In the genomic region with DNA sequence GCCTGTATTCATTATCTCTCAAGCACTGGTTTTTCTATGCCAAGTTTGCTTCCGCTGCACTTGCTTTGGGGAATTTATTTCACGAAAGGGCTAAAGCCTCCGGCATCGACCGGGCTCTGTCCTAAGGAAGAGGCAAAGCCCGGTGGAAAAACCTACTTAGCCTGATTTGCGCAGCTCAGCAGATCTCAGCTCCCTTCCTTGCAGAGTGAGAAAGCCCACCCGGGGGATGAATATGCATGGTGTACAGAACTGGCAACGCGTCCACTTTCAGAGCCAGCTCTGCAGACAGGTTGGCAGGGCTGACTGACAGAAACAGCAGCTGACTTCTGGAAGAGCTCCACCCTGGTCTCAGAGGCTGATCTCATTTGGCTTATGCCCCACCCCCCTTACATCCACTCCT, we compare ENCODE assay signal across 13 mouse cellular contexts.
A peak's percentile ranks its signal among the peaks of the same experiment; 100 is the strongest.
DNase-seq lines count a peak whose midpoint lies in the region; ATAC-seq and TF ChIP-seq lines count a peak whose summit lies in the region.
"Had no signal": no experiment of that assay in that cellular context is flagged by ENCODE, and none has a peak within 500 bp of the region (broad histone marks: within the 10 kb centered on the region; RNA-seq: fewer than 3 reads in every experiment).

No protein-coding gene starts in this region.

- peak overlapping the region; percentile 7 for H3K4me2 ChIP-seq in forebrain, embryonic 13.5 days
- H3K4me2 ChIP-seq in midbrain, postnatal 0 days (ENCODE audit: low read depth, low read length, poor library complexity, severe bottlenecking), result peak overlapping the region; percentile 18; the same call in 1 of the 2 replicates
- H3K4me2 ChIP-seq: embryonic facial prominence, embryonic 13.5 days had no signal

- peak; percentile 95 for ATAC-seq in forebrain, embryonic 13.5 days
- peak; percentile 68 for ATAC-seq in midbrain, postnatal 0 days (ENCODE audit: low FRiP score)
- no peak for ATAC-seq in activated CD4-positive, CD25-positive, alpha-beta regulatory T cell, adult 4 months
- ATAC-seq: intestine, embryonic 16.5 days; Patski had no signal

- no peak for TF ChIP-seq CTCF in brain, embryonic 14.5 days (IDR thresholded peaks at IDR 0.05; ENCODE audit: borderline replicate concordance, extremely low read depth, insufficient read depth, insufficient read length)
- no peak for TF ChIP-seq CTCF in midbrain, postnatal 0 days (IDR thresholded peaks at IDR 0.05)

- no peak overlapping the region for H3K4me3 ChIP-seq in forebrain, embryonic 13.5 days
- no peak overlapping the region for H3K4me3 ChIP-seq in midbrain, postnatal 0 days (ENCODE audit: low read depth, low read length)
- H3K4me3 ChIP-seq: embryonic facial prominence, embryonic 13.5 days had no signal

- no peak for TF ChIP-seq POLR2A in brain, embryonic 14.5 days (IDR thresholded peaks at IDR 0.05; ENCODE audit: borderline replicate concordance, extremely low read depth, insufficient read depth, insufficient read length, poor library complexity, severe bottlenecking)

- H3K9ac ChIP-seq in forebrain, embryonic 13.5 days, result no peak overlapping the region
- no peak overlapping the region for H3K9ac ChIP-seq in midbrain, postnatal 0 days (replicated peaks; ENCODE audit: low read length, poor library complexity, severe bottlenecking)
- H3K9ac ChIP-seq: embryonic facial prominence, embryonic 13.5 days had no signal

- 26% methylated on average over 10 of the region's 10 CpGs for WGBS in forebrain, embryonic 13.5 days
- WGBS in midbrain, postnatal 0 days, result 23% methylated on average over 10 of the region's 10 CpGs

- no peaks in the 10 kb centered on the region for H3K9me3 ChIP-seq in forebrain, embryonic 13.5 days (replicated peaks)
- no peaks in the 10 kb centered on the region for H3K9me3 ChIP-seq in midbrain, postnatal 0 days (ENCODE audit: low read length)
- H3K9me3 ChIP-seq: embryonic facial prominence, embryonic 13.5 days had no signal

- intact Hi-C loops in left cerebral cortex, postnatal 4 days (cut with DNase I), result no loop called here

- no peaks in the 10 kb centered on the region for H3K27me3 ChIP-seq in forebrain, embryonic 13.5 days
- no peaks in the 10 kb centered on the region for H3K27me3 ChIP-seq in midbrain, postnatal 0 days (ENCODE audit: insufficient read depth, low read length)
- H3K27me3 ChIP-seq: embryonic facial prominence, embryonic 13.5 days; Patski had no signal

- DNase-seq in left cerebral cortex, postnatal 4 days, result peak; percentile 78
- no peak for DNase-seq in left cerebral cortex, adult 9 months (ENCODE audit: low spot score in 2 of 2)
- peak; percentile 94 for DNase-seq in brain, embryonic 14.5 days (ENCODE audit: low read depth)
- peak; percentile 80 for DNase-seq in midbrain, postnatal 0 days (ENCODE audit: low spot score)
- no peak for DNase-seq in spleen, adult 18-20 months
- DNase-seq in adrenal gland, postnatal 14 days, result no peak
- DNase-seq: kidney, postnatal 10 days; lung, postnatal 36 days had no signal

- peak overlapping the region; percentile 70; the same call in 1 of the 2 replicates for H3K27ac ChIP-seq in forebrain, embryonic 13.5 days
- peak overlapping the region; percentile 57; the same call in 1 of the 2 replicates for H3K27ac ChIP-seq in midbrain, postnatal 0 days (ENCODE audit: low read depth, low read length)
- H3K27ac ChIP-seq: embryonic facial prominence, embryonic 13.5 days had no signal

- peaks cover 18% of the 10 kb centered on the region for H3K4me1 ChIP-seq in forebrain, embryonic 13.5 days
- H3K4me1 ChIP-seq in midbrain, postnatal 0 days (ENCODE audit: insufficient read depth, low read length), result no peaks in the 10 kb centered on the region

- H3K36me3 ChIP-seq in forebrain, embryonic 13.5 days (ENCODE audit: poor library complexity, severe bottlenecking), result no peaks in the 10 kb centered on the region
- no peaks in the 10 kb centered on the region for H3K36me3 ChIP-seq in midbrain, postnatal 0 days (ENCODE audit: insufficient read depth, low read length)
- H3K36me3 ChIP-seq: embryonic facial prominence, embryonic 13.5 days had no signal

Comparison
In these comparisons a context has a peak if more than half of its experiments do, and no peak if none do; other contexts are left out.
1. DNase-seq: peak in left cerebral cortex, postnatal 4 days (single experiment), brain, embryonic 14.5 days (single experiment) and midbrain, postnatal 0 days (single experiment); none in left cerebral cortex, adult 9 months (0 of 2), spleen, adult 18-20 months (0 of 2) and adrenal gland, postnatal 14 days (single experiment).